Mouse (Mus musculus) left cerebral cortex, postnatal 14 days (tissue): ENCODE results near the gene Cdh26. TPM values are rescaled to one million over a fixed set of nuclear protein-coding genes. Genes with fewer than 3 reads are reported as not detected.

Experiments used
- DNase-seq, 2 experiments: peaks; one replicate each; pipeline ENCODE4 v3.0.0; 2021 to 2022; ENCODE audit warnings: low spot score in 2 of 2, mixed read lengths in 1 of 2
- intact Hi-C: fragments of 180-260 bp; cut with DNase I; formaldehyde crosslinking; loops from one replicate; pipeline ENCODE4 v1.15.1; 2025
- total RNA-seq, 2 experiments: library from RNA; stranded (reverse); gene quantifications; 2 replicates each; pipeline ENCODE4 v1.2.3; 2021

Gene Cdh26
- total RNA-seq, 2 experiments from 2014 or later: 0.21 to 0.31 TPM

- intact Hi-C loops: no loop called here
- DNase-seq: no peak
Measured at GRCm38 (mm10) chr2:178497900-178498299, 67.6 kb downstream of the Cdh26 start.

- DNase-seq: peak; percentile 60
Measured at GRCm38 (mm10) chr2:178498409-178498808, 68.1 kb downstream of the Cdh26 start.

GRCm38 (mm10) chr2:178502469-178502868 is 72.1 kb downstream of the Cdh26 start:
- intact Hi-C loops: no loop called here
- DNase-seq: no peak

More at GRCm38 (mm10) chr2:178498409-178498808, 68.1 kb downstream of the Cdh26 start:
- intact Hi-C loops: no loop called here

GRCm38 (mm10) chr2:178506056-178506455 is 75.7 kb downstream of the Cdh26 start:
- intact Hi-C loops: loop anchor here (2.0 to 5.0 kb wide), 3 partner anchors 74 to 1369 kb away; partner anchors contain the start of gene Cdh26
- peak; percentile 29 to 34 for DNase-seq

- intact Hi-C loops: loop anchor here (2.0 to 5.0 kb wide), 3 partner anchors 75 to 1367 kb away; partner anchors contain the start of gene Cdh26
Measured at GRCm38 (mm10) chr2:178507379-178508014, 77.2 kb downstream of the Cdh26 start.

GRCm38 (mm10) chr2:178508279-178508678 is 77.9 kb downstream of the Cdh26 start:
- intact Hi-C loops: loop anchor here (5.0 kb wide), 2 partner anchors 76 to 159 kb away; partner anchors contain the start of gene Cdh26

More at GRCm38 (mm10) chr2:178507379-178508014, 77.2 kb downstream of the Cdh26 start:
- DNase-seq: peak; percentile 88 to 91

GRCm38 (mm10) chr2:178513043-178513442 is 82.7 kb downstream of the Cdh26 start:
- intact Hi-C loops: no loop called here
- DNase-seq: no peak

More at GRCm38 (mm10) chr2:178508279-178508678, 77.9 kb downstream of the Cdh26 start:
- DNase-seq: no peak

- DNase-seq: peak; percentile 21 to 37
- intact Hi-C loops: no loop called here
Measured at GRCm38 (mm10) chr2:178513636-178514071, 83.3 kb downstream of the Cdh26 start.

GRCm38 (mm10) chr2:178516421-178516820 is 86.1 kb downstream of the Cdh26 start:
- DNase-seq: no peak
- intact Hi-C loops: no loop called here

- intact Hi-C loops: no loop called here
- no peak for DNase-seq
Measured at GRCm38 (mm10) chr2:178516941-178517340, 86.6 kb downstream of the Cdh26 start.

- intact Hi-C loops: no loop called here
- DNase-seq: no peak
Measured at GRCm38 (mm10) chr2:178519321-178519720, 89.0 kb downstream of the Cdh26 start.

GRCm38 (mm10) chr2:178520216-178520615 is 89.9 kb downstream of the Cdh26 start:
- intact Hi-C loops: no loop called here

GRCm38 (mm10) chr2:178522331-178522730 is 92.0 kb downstream of the Cdh26 start:
- no peak for DNase-seq
- intact Hi-C loops: no loop called here

More at GRCm38 (mm10) chr2:178520216-178520615, 89.9 kb downstream of the Cdh26 start:
- DNase-seq: no peak

- intact Hi-C loops: no loop called here
- no peak for DNase-seq
Measured at GRCm38 (mm10) chr2:178522786-178523185, 92.5 kb downstream of the Cdh26 start.

- no peak for DNase-seq
- intact Hi-C loops: no loop called here
Measured at GRCm38 (mm10) chr2:178526776-178527175, 96.4 kb downstream of the Cdh26 start.

- no peak for DNase-seq
- intact Hi-C loops: no loop called here
Measured at GRCm38 (mm10) chr2:178531226-178531625, 100.9 kb downstream of the Cdh26 start.

GRCm38 (mm10) chr2:178536574-178536973 is 106.2 kb downstream of the Cdh26 start:
- intact Hi-C loops: no loop called here
- no peak for DNase-seq
